Mouse (Mus musculus) left cerebral cortex, adult 11 months (tissue): Measurements from ENCODE around the gene Gm49396.

Experiments used
- DNase-seq: peaks from one replicate; pipeline ENCODE4 v3.0.0; 2022; ENCODE audit warnings: low spot score

Gm49396 gene

GRCm38 (mm10) chr7:30586455-30587020 lies 23.4 kb downstream of the Gm49396 start:
- no peak for DNase-seq

GRCm38 (mm10) chr7:30587842-30588667 lies 24.9 kb downstream of the Gm49396 start:
- DNase-seq = no peak

GRCm38 (mm10) chr7:30588676-30589434 lies 25.7 kb downstream of the Gm49396 start, which contains the start of gene Kmt2b:
TSS of gene Kmt2b (minus strand) at chr7:30588726.
- peak; percentile 95 for DNase-seq

- DNase-seq = peak; percentile 55
Observed at GRCm38 (mm10) chr7:30589435-30590301, 26.5 kb downstream of the Gm49396 start.

- DNase-seq = no peak
Observed at GRCm38 (mm10) chr7:30590927-30591604, 27.9 kb downstream of the Gm49396 start.

- no peak for DNase-seq
Observed at GRCm38 (mm10) chr7:30591605-30591951, 28.4 kb downstream of the Gm49396 start.

GRCm38 (mm10) chr7:30592772-30593423 lies 29.8 kb downstream of the Gm49396 start:
- no peak for DNase-seq

- DNase-seq = no peak
Observed at GRCm38 (mm10) chr7:30593579-30594509, 30.7 kb downstream of the Gm49396 start.

GRCm38 (mm10) chr7:30594510-30595024 lies 31.4 kb downstream of the Gm49396 start:
- DNase-seq = no peak

- no peak for DNase-seq
Observed at GRCm38 (mm10) chr7:30596093-30596492, 32.9 kb downstream of the Gm49396 start.

GRCm38 (mm10) chr7:30596811-30597210 lies 33.7 kb downstream of the Gm49396 start:
- DNase-seq = no peak

- no peak for DNase-seq
Observed at GRCm38 (mm10) chr7:30598786-30599185, 35.6 kb downstream of the Gm49396 start, which contains the start of gene Zbtb32. TSS of gene Zbtb32 (minus strand) at chr7:30598909.

GRCm38 (mm10) chr7:30599933-30600353 lies 36.8 kb downstream of the Gm49396 start:
- peak; percentile 87 for DNase-seq

GRCm38 (mm10) chr7:30600651-30601050 lies 37.5 kb downstream of the Gm49396 start:
- no peak for DNase-seq

- DNase-seq = no peak
Observed at GRCm38 (mm10) chr7:30602583-30602982, 39.4 kb downstream of the Gm49396 start.

GRCm38 (mm10) chr7:30604424-30604823 lies 41.3 kb downstream of the Gm49396 start:
- DNase-seq = no peak

- no peak for DNase-seq
Observed at GRCm38 (mm10) chr7:30604944-30605343, 41.8 kb downstream of the Gm49396 start.

- no peak for DNase-seq
Observed at GRCm38 (mm10) chr7:30607706-30608309, 44.7 kb downstream of the Gm49396 start.

GRCm38 (mm10) chr7:30608476-30608875 lies 45.3 kb downstream of the Gm49396 start:
- DNase-seq = no peak
